Mouse (Mus musculus) G1E (cell line): ENCODE results near the gene Lat2.

Experiments used
- CTCF ChIP-seq: IDR thresholded peaks from 2 replicates; pipeline ENCODE4 v1.5.1; 2012; ENCODE audit warnings: low read depth, low read length, inconsistent platforms, mixed read lengths
- GATA1 ChIP-seq: IDR thresholded peaks from 2 replicates; pipeline ENCODE4 v1.6.1; 2012; ENCODE audit warnings: borderline replicate concordance, low read length, inconsistent platforms, mixed read lengths
- GATA2 ChIP-seq: IDR thresholded peaks from 2 replicates; pipeline ENCODE4 v1.6.1; 2012; ENCODE audit warnings: low read depth, low read length, inconsistent platforms, borderline replicate concordance
- POLR2AphosphoS5 ChIP-seq: IDR thresholded peaks from 2 replicates; pipeline ENCODE4 v1.6.1; 2012; ENCODE audit warnings: low read depth, low read length, inconsistent platforms; ENCODE audit not compliant: insufficient replicate concordance
- TAL1 ChIP-seq: conservative IDR thresholded peaks from 2 replicates; pipeline ENCODE4 v1.6.1; 2012; ENCODE audit warnings: low read depth, low read length, inconsistent platforms, mixed read lengths

- TF ChIP-seq CTCF (no peak), GATA1 (no peak), TAL1 (no peak), GATA2 (no peak), POLR2AphosphoS5 (no peak)
These were observed 32.5 kb downstream of the Lat2 start for GRCm38 (mm10) chr5:134582221-134582907.
